Mouse (Mus musculus): ENCODE measurements around the gene Jchain.

Gene Jchain

GRCm38 (mm10) chr5:88519232-88519631 is 8.5 kb downstream of the Jchain start:
- DNase-seq = peak; percentile 51

DNA sequence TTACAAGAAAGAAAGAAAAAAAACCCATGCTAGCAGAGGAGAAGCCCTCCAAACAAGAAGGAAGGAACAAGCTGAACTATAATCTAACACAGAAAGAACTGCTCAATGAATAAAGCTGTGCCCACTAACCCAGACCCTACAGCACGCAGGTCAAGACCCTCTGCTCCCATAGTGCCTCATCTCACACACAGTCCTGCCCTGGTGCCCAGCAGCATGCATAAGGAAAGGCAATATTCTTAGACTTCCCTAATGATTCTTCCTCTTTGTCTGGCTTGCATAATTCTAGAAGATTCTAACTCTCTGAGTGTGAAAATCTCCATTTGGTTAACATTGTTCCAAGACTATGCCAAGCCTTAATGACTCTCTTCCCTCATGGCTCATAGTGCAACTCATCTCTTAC is 18.7 kb downstream of the Jchain start:
- no peak for DNase-seq

- DNase-seq = no peak
Observed at GRCm38 (mm10) chr5:88508555-88508954, 19.1 kb downstream of the Jchain start.

- DNase-seq = peak; percentile 29
Observed at GRCm38 (mm10) chr5:88499781-88500180, 27.9 kb downstream of the Jchain start.

GRCm38 (mm10) chr5:88491111-88491510 is 36.6 kb downstream of the Jchain start:
- DNase-seq = no peak

GRCm38 (mm10) chr5:88489004-88489403 is 38.7 kb downstream of the Jchain start:
- DNase-seq = no peak

- DNase-seq = no peak
Observed at GRCm38 (mm10) chr5:88487675-88488074, 40.0 kb downstream of the Jchain start, which contains the start of gene Enam. Gene Enam (plus strand): TSS chr5:88487975.
